Mouse (Mus musculus): Measurements from ENCODE around the gene Fxyd3. TPM values are rescaled to one million over a fixed set of nuclear protein-coding genes. Genes with fewer than 3 reads are reported as not detected.

Gene Fxyd3
- total RNA-seq, 2 experiments from 2014 or later = not detected

DNA sequence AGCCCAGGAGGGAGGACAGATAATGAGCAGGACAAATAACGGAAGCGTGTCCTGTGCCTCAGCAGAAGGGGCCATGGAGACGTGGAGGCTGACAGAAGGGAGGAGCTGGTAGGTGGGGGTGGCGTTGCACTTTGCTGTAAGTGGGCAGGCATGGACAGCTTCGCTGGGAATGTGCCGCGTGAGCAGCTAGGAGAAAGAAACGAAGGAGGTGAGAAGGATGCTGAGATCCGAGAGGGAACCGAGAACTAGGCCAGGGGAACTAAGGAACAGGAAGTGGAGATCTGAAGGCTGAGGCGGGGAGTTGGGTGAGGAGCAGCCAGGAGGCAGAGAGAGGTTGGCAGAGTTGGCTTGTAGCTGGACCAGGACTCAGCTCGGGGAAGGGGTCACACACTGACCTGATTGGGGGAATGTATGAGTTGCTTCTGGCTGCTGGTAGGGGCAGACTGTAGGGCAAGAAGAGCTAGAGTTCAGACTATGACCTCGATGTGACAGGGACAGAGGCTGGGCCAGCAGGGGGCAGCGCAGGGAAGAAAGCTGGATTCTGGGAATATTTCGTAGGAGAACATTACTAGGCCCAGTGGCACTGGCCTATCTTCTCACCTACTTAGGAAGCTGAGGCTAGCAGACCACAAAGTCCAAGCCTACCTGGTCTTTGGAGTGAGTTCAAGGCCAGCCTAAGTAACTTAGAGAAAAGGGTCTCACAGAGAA lies 28.7 kb upstream of the Fxyd3 start:
- peak in 1 of 2 experiments; percentile 66 for DNase-seq (ENCODE audit: extremely low spot score in 1 of 2, low spot score in 2 of 2)
- intact Hi-C loops (cut with DNase I) = no loop called here

DNA sequence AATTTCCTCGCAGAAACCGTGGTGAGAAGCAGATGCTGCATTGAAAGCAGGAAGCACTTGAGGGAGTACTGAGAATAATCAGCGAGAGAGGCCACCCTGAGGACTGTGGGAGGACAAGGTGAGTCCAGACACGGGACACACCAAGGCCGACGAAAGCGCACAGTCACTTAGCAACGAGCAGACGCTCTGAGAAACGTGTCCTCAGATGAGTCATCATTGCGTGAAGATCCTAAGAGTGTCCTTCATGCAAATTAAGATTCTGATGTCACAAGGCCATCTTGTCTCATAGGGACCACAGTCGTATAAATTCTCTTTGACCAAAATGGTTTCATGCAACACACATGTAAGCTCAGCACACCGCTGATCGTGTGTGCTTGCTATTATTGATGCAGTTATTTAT lies 24.3 kb upstream of the Fxyd3 start:
- DNase-seq (ENCODE audit: extremely low spot score in 1 of 2, low spot score in 2 of 2) = no peak
- intact Hi-C loops (cut with DNase I) = no loop called here

DNA sequence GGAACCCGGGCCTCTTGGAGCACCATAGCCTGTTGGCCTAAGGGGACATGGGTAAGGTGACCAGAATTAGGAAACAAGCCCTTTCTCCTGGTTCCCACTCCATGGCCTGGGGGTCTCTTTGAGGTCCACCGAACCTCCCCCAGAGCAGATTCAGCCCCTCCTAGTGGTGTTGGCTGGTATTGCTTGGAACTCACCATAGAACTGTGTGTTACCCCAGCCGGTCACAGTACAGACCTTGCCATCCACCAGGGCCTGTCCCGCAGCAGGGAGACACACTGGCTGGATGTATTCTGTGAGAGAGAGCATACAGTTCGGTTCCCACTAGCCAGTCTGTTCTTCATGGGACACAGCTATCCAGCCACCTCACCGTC lies 23.1 kb upstream of the Fxyd3 start:
- intact Hi-C loops (cut with DNase I) = no loop called here
- DNase-seq (ENCODE audit: extremely low spot score in 1 of 2, low spot score in 2 of 2) = no peak

DNA sequence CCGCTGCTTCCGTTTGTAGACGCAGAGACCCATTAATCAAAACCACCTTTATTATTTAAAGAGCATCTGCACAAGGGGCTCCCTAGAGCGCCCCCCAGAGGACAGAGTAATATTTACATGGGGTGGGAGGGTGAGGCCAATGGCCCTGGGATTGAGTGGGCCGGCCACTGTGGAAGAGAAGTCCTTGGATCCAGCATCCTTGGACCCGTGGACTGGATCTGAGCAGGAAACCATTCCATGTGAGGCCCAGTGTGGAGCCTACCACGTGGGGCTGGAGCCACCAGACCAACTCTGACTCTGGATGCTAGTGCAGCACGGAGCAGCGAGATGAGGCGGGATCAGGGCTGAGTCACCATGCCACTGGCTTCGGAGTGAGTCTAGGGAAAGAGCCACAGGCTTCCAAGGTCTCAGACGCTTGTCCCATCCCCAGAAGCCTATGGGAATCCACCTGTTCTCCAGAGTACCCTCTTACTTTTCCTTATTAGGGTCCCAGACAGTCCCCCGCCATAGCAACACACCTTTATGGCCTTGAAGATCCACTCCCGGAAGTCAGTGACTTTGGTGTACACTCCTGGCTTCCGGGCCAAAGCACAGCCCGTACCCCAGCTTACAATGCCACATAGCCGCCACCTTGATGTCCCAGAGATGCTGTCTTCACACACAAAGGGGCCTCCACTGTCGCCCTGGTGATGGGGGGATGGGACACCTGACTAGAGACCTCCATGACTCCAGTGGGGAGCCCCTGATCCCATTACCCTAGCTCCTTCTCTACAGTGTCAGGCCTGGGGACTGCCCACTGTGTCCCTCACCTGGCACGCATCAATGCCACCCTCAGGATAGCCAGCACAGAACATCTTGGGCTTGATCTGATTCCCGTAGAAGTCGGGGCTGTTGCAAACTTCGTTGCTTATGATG lies 22.4 kb upstream of the Fxyd3 start:
- intact Hi-C loops (cut with DNase I) = no loop called here
- DNase-seq (ENCODE audit: extremely low spot score in 1 of 2, low spot score in 2 of 2) = peak in 1 of 2 experiments; percentile 50

DNA sequence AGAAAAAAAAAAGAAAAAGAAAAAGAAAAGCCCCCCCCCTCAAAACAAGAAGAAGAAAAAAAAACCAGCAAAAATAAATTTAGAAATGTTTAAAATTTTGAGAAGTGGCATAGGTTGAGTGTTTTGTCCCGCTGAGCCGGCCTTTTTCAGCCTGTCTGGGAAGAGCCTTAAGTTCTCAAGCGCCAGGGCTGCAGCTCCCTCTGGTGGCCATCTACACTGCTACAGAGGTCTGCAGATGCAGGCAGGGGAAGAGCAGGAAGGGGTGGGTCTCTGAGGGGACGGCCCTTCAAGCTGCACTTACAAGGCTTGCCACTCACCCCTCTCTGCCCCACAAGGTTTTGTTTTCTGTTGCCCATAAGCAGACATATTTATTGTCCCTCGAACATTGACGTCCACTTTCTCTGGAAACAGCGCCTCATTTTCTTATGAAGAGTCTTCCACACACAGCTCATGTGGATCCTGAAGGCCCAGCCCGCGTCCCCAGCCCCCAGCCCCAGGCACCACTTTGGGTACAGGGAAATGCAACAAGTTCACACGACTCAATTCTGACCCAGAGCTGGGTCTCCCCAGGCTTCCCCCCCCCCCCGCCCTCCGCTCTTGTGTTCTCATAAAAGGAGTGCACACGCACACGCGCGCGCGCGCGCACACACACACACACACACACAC lies 21.2 kb upstream of the Fxyd3 start:
- intact Hi-C loops (cut with DNase I) = loop anchor here (2.0 kb wide), 1 partner anchor 39 kb away; the partner anchor contains the start of gene Lgi4
- DNase-seq (ENCODE audit: extremely low spot score in 1 of 2, low spot score in 2 of 2) = peak; percentile 89 to 94

DNA sequence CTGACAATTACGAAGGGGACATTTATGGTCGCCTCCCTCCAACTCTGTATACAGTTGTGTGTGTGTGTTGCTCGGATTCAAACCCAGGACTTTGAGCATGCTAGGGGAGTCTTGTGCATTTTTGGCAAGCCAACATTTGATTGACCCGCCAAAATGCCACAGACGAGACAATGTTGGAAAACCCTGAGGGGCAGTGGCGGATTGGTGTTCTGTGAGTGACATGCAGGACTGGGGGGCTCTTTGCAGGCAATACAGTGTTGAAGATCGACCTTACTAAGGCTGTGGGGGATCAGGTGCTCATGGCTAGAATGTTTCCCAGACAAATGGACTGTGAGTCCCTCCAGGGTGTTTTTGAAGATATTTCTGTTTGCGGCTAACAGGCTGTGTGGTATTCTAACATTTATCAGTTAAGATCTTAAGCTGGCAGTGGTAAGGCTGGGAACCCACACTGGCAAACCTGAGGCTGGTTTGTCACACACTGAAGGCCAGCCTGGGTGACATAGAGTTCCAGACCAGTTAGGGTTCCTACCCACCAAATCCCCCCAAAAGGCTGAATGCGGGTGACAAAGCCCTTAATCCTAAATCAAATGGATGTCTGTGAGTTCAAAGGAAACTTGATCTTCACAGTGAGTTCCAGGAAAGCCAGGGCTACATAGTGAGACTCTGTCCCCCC lies 20.5 kb upstream of the Fxyd3 start:
- intact Hi-C loops (cut with DNase I) = loop anchor here (2.0 kb wide), 1 partner anchor 38 kb away; the partner anchor contains the start of gene Lgi4
- no peak for DNase-seq (ENCODE audit: extremely low spot score in 1 of 2, low spot score in 2 of 2)

DNA sequence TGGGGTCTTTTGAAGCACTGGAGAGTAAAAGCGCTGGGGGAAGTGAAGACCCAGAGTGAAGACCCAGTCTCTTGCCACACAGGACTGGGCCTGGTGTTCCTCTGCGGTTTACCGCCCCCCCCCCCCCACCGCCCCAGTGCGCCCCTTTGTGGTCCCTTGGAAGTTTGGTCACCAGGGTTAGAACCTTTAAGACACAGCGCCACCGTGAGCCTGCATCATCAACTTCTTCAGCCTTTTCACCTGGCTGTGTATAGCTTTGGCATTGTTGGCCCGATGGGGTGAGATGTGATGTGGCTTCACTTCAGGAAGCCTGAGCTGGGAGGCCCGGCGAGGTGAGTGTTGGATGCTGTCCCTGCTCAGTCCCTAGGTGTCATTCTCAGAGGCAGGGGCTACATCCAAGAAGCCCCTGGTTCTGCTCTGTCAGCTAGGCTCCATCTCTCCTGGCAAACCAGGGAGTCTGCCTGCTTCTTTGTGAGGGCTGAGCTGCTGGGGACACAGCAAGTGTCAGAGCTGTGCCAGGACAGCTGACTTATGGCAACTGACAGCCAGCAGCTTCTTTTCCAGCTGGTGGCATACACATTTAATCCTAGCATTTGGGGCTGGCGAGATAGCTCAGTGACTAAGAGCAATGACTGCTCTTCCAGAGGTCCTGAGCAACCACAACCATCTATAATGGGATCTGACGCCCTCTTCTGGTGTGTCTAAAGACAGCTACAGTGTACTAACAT lies 18.4 kb upstream of the Fxyd3 start:
- intact Hi-C loops (cut with DNase I) = no loop called here
- no peak for DNase-seq (ENCODE audit: extremely low spot score in 1 of 2, low spot score in 2 of 2)

DNA sequence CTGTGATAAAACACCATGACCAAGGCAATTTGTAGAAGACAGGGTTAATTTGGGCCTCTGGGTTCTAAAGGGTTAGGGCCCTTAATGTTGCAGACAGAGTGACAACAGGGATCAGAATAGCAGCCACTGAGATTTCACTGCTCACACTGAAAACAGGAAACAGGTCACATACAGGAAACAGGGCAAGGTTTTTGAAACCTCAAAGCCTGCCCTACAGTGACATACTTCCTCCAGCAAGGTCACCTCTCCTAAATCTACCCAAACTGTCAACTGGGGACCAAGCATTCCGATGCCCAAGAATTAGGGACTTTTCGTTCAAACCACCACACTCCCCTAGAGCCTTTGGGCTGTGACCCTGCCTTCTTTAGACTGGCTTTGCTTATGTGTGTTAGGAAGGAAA lies 13.2 kb upstream of the Fxyd3 start:
- intact Hi-C loops (cut with DNase I) = no loop called here
- DNase-seq (ENCODE audit: extremely low spot score in 1 of 2, low spot score in 2 of 2) = no peak

DNA sequence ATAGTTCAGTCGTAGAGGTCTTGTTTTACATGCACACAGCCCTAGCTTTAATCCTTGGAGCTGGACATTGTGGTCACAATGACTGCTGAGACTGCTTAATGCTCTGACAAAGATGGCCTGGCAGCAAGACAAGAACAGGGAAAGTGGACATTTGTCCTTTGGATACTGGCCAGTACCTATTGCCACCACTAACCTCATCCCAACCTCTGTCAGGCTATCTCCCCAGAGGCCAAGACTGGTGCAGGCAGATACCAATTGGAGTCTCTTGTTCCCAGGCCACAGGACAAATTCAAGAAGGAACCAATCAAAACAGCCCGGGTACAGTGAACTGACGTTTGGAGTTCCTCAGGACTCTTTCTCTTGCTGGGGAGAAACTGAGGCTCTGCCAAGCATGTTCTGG lies 11.7 kb upstream of the Fxyd3 start:
- intact Hi-C loops (cut with DNase I) = no loop called here
- no peak for DNase-seq (ENCODE audit: extremely low spot score in 1 of 2, low spot score in 2 of 2)

DNA sequence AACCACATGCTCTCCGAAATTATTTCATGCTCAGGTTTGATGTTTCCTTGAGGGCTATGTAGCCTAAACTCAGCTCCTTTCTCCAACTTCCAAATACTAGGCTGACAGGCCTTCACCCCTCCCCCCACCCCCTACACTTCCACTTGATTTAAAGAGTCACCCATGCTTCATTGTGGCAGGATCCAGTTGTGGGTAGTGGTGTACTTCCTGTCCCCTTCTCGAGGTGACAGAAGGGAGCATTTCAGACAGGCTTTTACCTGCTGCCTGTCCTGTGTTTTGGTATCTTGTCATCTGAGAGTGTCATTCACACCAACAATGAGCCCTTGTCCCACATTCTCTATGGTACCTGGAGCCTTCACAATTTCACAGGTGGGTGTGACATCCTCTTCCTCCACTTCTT lies 10.8 kb upstream of the Fxyd3 start:
- DNase-seq (ENCODE audit: extremely low spot score in 1 of 2, low spot score in 2 of 2) = no peak
- intact Hi-C loops (cut with DNase I) = no loop called here

DNA sequence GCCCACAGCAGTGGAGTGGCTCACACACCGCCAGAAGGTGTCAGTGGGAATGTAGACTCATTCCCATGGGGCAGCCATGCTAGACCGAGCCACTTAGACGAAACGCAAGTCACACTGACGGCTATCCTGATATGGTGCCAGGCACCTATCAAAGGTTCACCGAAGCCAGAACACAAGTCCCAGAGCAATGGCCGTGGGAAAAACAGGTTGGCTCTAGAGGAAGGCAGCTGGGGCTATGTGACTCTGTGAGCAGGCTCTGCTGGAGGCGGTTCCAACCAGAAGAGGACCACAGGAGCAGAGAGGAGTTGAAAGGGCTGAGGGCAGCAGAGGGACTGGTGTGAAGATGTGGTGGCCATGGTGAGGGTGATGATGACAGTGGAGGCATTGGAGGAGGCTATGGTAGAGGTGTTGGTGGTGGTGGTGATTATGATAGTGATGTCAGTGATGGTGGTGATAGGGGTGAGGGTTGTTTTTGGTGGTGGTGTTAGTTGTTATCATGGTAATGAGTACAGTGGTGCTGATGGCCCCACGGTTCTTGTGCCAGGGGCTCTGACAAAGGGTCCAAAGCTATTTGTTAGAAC lies 9.8 kb upstream of the Fxyd3 start:
- intact Hi-C loops (cut with DNase I) = no loop called here
- no peak for DNase-seq (ENCODE audit: extremely low spot score in 1 of 2, low spot score in 2 of 2)

DNA sequence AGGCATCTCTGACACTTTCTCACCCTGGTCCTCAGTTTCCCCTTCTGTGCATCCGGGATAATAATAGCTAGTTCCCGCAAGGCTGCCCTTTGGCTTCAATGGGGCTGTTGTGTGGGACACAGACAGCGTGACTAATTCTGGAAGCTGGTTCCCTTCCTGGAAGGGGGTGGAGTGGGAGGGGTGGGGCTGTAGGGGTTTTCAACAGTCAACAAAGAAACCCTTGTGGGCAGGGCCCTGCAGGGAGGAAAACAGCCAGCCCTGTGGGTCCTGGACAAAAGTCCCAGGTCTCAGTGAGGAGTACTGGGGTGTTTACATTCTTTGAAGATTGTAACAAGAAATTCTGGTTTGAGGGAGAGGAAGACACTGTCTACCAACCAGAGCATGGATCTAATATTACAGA lies 8.7 kb upstream of the Fxyd3 start:
- DNase-seq (ENCODE audit: extremely low spot score in 1 of 2, low spot score in 2 of 2) = peak in 1 of 2 experiments; percentile 64
- intact Hi-C loops (cut with DNase I) = no loop called here

DNA sequence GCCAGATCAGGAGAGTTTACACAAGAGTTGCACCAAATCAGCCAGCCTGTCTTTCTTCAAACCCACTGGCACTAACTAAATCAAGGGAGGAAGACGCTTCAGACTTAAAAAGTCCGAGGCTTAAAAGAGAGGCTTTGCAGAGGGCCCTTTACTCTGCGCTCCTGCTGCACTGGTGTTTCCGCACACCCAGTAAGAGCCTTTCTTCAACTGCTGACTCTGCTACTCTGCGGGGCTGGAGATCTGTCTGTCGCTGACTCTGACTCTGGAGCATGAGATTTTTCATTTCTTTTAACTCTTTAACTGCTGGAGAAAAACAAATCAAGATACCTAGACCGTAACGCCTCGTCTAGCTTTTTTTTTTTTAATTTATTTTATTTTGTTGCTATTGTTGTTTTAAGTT lies 7.6 kb upstream of the Fxyd3 start:
- no peak for DNase-seq (ENCODE audit: extremely low spot score in 1 of 2, low spot score in 2 of 2)
- intact Hi-C loops (cut with DNase I) = no loop called here

DNA sequence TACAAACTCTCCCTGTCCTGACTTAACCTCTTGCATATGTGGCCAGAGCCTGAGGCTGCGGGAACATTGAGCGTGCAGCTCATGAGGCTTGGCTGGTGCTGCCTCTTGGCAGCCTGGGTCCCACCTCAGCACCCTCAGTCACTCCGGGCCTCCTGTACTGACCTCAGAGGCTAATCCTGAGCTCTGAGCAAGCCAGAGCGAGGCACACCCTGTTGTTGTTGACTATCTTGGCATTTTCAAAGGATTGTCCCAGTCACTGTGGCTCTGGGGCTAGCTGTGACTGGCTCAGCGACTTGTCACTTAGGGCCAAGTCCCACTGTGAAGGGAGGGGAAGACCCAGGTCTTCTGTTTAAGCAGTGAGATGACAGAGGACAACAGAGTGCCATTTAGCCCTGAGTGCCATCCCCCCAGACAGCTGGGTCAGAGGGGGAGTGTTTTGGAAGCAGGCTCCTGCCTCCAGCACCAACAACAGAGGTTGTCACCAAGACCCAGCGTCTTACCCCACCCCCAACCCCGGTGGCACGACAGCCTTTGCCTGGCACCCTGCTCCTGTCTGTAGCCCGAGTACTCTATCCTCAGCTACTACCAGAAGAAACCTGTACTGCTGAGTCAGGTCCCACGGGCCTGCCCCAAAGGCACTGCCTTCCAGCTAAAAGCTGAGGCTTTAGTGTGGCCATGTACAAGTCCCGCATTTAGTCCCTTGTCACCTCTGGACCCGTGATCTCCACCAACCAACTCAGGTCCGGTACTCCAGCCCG lies 6.5 kb upstream of the Fxyd3 start:
- intact Hi-C loops (cut with DNase I) = no loop called here
- DNase-seq (ENCODE audit: extremely low spot score in 1 of 2, low spot score in 2 of 2) = peak in 1 of 2 experiments; percentile 68

DNA sequence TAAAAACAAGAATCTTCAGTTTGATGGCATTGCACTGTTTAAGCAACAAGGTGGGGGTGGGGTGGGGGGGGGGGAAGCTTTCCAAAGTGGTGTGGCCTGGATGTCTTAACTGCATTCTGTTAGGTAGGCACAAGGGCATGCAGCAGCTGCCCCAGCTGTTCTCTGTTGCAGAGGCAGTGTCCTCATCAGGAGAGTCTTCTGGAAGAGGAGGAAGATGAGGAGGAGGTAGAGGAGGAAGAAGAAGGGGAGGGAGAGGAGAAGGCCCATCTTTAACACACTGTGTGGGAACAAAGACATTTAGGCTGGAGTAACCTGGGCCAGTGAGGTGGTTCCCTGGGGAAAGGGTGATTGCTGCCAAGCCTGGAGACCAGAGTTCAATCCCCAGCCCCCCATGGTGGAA lies 5.6 kb upstream of the Fxyd3 start:
- no peak for DNase-seq (ENCODE audit: extremely low spot score in 1 of 2, low spot score in 2 of 2)
- intact Hi-C loops (cut with DNase I) = no loop called here

DNA sequence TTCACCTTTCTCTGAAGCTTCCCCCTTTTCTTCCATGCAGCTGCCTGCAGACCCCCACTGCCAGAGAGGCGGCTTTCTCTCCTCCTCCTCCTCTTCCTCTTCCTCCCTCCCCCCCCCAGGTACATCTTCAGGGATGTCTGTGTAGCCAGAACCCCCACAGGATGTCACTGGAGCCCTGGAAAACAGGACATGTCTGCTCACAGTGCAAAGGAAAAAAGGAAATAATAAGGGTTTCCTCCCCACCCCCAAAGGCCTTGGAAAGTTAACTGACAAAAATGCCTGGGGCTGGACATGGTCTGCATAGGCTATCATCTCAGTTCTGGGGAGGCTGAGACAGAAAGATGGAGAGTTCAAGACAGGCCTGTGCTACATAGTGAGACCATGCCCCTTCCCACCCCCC lies 4.6 kb upstream of the Fxyd3 start:
- no peak for DNase-seq (ENCODE audit: extremely low spot score in 1 of 2, low spot score in 2 of 2)
- intact Hi-C loops (cut with DNase I) = no loop called here

DNA sequence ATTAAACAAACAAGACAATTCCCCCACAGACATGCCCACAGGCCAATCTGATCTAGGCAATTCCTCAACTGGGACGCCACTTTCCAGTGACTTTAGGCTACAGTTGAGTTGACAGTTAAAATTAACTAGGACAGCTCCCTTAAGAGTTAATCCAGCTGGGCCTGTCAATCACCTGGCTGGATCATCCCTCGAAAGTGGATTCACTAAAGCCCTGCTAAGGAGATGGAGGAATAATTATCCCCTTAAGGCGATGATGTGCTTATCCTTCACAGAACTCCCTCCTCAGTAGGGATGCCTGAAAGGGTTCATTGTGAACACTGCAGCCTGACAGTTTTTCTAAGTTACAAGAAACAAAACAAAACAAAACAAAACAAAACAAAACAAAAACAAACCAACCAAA lies 4.1 kb upstream of the Fxyd3 start:
- intact Hi-C loops (cut with DNase I) = no loop called here
- DNase-seq (ENCODE audit: extremely low spot score in 1 of 2, low spot score in 2 of 2) = no peak

DNA sequence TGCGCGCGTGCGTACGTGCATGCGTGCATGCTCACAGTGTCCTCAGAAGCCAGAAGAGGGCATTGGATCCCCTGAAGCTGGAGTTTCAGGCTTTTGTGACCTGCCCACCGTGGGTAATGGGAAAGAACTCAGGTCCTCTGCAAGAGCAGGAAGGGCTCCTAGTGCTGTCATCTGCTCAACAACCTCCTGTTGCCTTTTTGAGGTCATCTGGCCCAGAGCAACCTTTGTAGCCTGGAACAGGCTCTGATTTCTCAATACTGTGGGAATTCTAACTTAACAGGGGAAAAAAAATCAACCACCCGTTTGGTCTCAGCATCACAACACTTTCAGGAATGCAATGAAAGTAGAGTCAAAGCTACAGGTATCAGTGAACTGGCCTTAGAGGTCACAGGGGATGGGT lies 3.2 kb upstream of the Fxyd3 start:
- intact Hi-C loops (cut with DNase I) = no loop called here
- no peak for DNase-seq (ENCODE audit: extremely low spot score in 1 of 2, low spot score in 2 of 2)
